Mouse (Mus musculus): ENCODE measurements around the gene Pde4d. TPM values are rescaled to one million over a fixed set of nuclear protein-coding genes. Genes with fewer than 3 reads are reported as not detected.

The Pde4d gene
- total and polyA plus RNA-seq, 3 experiments: 18.5 to 18.8 TPM; not detected in 1

DNA sequence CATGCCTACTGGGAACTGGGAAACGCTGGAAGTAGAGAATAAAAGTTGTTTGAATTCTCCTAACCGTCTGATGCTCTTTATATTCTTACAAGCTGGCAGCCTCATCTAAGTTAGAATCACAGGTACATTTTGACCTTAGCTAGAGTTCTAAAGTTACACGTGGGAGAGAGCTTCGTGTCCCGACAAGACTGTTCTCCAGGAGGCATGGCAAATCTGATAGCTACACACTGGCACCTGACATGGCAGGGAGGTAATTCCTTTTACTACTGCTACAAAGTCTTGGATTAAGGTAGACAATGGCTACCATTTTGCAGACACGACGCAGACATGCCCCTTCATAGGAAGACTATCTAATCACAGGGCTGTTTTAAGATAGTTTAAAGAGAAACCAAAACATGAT, 1435.1 kb downstream of the Pde4d start:
- H3K9ac ChIP-seq (ENCODE audit: control insufficient read depth, low read depth, low read length, poor library complexity, severe bottlenecking): no peak overlapping the region
- no peaks in the 10 kb centered on the region for H3K27me3 ChIP-seq (ENCODE audit: control insufficient read depth in 1 of 2, insufficient read depth in 2 of 2, low read length in 2 of 2)
- H3K36me3 ChIP-seq (ENCODE audit: control insufficient read depth in 1 of 2, insufficient read depth in 2 of 2, low read length in 2 of 2): peaks cover 0 to 18% of the 10 kb centered on the region in 2 experiments; a peak in 2 of 4 replicates
- DNase-seq (ENCODE audit: low read depth, low spot score): no peak
- H3K9me3 ChIP-seq (replicated peaks; ENCODE audit: insufficient read depth, low read length): no peaks in the 10 kb centered on the region
- H3K4me3 ChIP-seq (ENCODE audit: control insufficient read depth in 1 of 2, insufficient read depth in 1 of 2, low read depth in 2 of 2, low read length in 2 of 2): no peak overlapping the region
- TF ChIP-seq CHD2 (IDR thresholded peaks at IDR 0.05; ENCODE audit: low read length) (no peak), NELFE (IDR thresholded peaks at IDR 0.05; ENCODE audit: low read depth, low read length) (no peak), USF1 (IDR thresholded peaks at IDR 0.05; ENCODE audit: low read depth, low read length) (no peak), TBP (IDR thresholded peaks at IDR 0.05; ENCODE audit: low read depth, low read length) (no peak), RAD21 (IDR thresholded peaks at IDR 0.05; ENCODE audit: low read depth, low read length) (no peak), MAFK (IDR thresholded peaks at IDR 0.05; ENCODE audit: borderline replicate concordance, low read depth, low read length) (no peak), CTCF (IDR thresholded peaks at IDR 0.05 in 2 of 3, conservative IDR thresholded peaks at IDR 0.05 in 1 of 3; ENCODE audit: control insufficient read depth in 1 of 3, insufficient read depth in 1 of 3, low read depth in 2 of 3, low read length in 3 of 3, poor library complexity in 1 of 3, severe bottlenecking in 1 of 3) (no peak), ZMIZ1 (IDR thresholded peaks at IDR 0.05; ENCODE audit: low read depth, low read length) (no peak), EP300 (IDR thresholded peaks at IDR 0.05; ENCODE audit: low read depth in 1 of 2, low read length in 2 of 2) (no peak), POLR2AphosphoS5 (IDR thresholded peaks at IDR 0.05; ENCODE audit: borderline replicate concordance, low read depth, low read length) (no peak), GABPA (IDR thresholded peaks at IDR 0.05; ENCODE audit: low read depth, low read length) (no peak), ZKSCAN1 (IDR thresholded peaks at IDR 0.05; ENCODE audit: low read depth, low read length) (no peak), JUND (IDR thresholded peaks at IDR 0.05; ENCODE audit: low read depth, low read length) (no peak), SMC3 (IDR thresholded peaks at IDR 0.05; ENCODE audit: low read depth, low read length) (no peak), SIN3A (IDR thresholded peaks at IDR 0.05; ENCODE audit: low read length) (no peak)
- peaks cover 3% of the 10 kb centered on the region; the same call in 1 of the 2 replicates for H3K79me2 ChIP-seq (ENCODE audit: control insufficient read depth, insufficient read depth, low read length, poor library complexity)
- peaks cover 6 to 13% of the 10 kb centered on the region in 2 experiments; a peak in 3 of 4 replicates for H3K4me1 ChIP-seq (ENCODE audit: control insufficient read depth in 1 of 2, insufficient read depth in 2 of 2, low read length in 2 of 2)
- H3K27ac ChIP-seq (ENCODE audit: control insufficient read depth, low read depth, low read length): no peak overlapping the region

DNA sequence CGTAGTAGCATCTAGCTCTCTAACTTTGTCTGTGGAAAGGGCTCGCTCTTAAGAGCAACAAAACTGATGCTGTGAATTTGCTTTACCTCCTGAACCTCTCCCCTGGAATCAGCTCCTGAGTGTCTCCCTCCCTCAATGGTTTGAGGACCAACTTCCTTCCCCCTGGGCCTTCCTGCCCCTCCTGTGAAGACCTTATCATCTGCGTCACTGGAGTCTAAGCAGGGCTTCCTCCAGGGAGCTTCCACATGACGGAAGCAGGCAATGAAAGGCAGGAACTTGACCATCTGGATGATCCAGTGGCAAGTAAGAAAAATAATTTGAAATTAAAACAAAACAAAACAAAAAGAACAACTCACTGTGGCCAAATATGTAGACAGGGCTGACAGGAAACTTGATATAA, 1438.5 kb downstream of the Pde4d start:
- Histone ChIP-seq H3K36me3 (ENCODE audit: control insufficient read depth in 1 of 2, insufficient read depth in 2 of 2, low read length in 2 of 2) (peaks cover 0 to 14% of the 10 kb centered on the region in 2 experiments; a peak in 2 of 4 replicates), H3K27ac (ENCODE audit: control insufficient read depth, low read depth, low read length) (no peak overlapping the region), H3K27me3 (ENCODE audit: control insufficient read depth in 1 of 2, insufficient read depth in 2 of 2, low read length in 2 of 2) (no peaks in the 10 kb centered on the region), H3K9ac (ENCODE audit: control insufficient read depth, low read depth, low read length, poor library complexity, severe bottlenecking) (no peak overlapping the region), H3K79me2 (ENCODE audit: control insufficient read depth, insufficient read depth, low read length, poor library complexity) (0 out of 2 replicates have a peak, but pooled peaks cover 3% of the 10 kb centered on the region), H3K4me1 (ENCODE audit: control insufficient read depth in 1 of 2, insufficient read depth in 2 of 2, low read length in 2 of 2) (peaks cover 4 to 8% of the 10 kb centered on the region in 2 experiments; a peak in 3 of 4 replicates), H3K9me3 (replicated peaks; ENCODE audit: insufficient read depth, low read length) (no peaks in the 10 kb centered on the region), H3K4me3 (ENCODE audit: control insufficient read depth in 1 of 2, insufficient read depth in 1 of 2, low read depth in 2 of 2, low read length in 2 of 2) (no peak overlapping the region)
- DNase-seq (ENCODE audit: low read depth, low spot score): no peak
- TF ChIP-seq TAL1 (IDR thresholded peaks at IDR 0.05; ENCODE audit: low read length): no peak
- no peak for TF ChIP-seq ZNF384 (IDR thresholded peaks at IDR 0.05; ENCODE audit: low read depth, low read length)
- no peak for TF ChIP-seq MAFK (IDR thresholded peaks at IDR 0.05; ENCODE audit: borderline replicate concordance, low read depth, low read length)
- TF ChIP-seq NRF1 (IDR thresholded peaks at IDR 0.05; ENCODE audit: insufficient read depth, low read depth, low read length, poor library complexity, severe bottlenecking): no peak
- no peak for TF ChIP-seq GATA1 (IDR thresholded peaks at IDR 0.05; ENCODE audit: low read depth, low read length)
- no peak for TF ChIP-seq MAX (IDR thresholded peaks at IDR 0.05; ENCODE audit: low read length)
- TF ChIP-seq BHLHE40 (IDR thresholded peaks at IDR 0.05; ENCODE audit: borderline replicate concordance, low read depth, low read length): no peak
- no peak for TF ChIP-seq ELF1 (IDR thresholded peaks at IDR 0.05; ENCODE audit: low read depth, low read length)
- no peak for TF ChIP-seq ZC3H11A (IDR thresholded peaks at IDR 0.05; ENCODE audit: low read depth, low read length)
- TF ChIP-seq KAT2A (conservative IDR thresholded peaks at IDR 0.05; ENCODE audit: low read depth, low read length): no peak
- no peak for TF ChIP-seq CTCF (IDR thresholded peaks at IDR 0.05 in 2 of 3, conservative IDR thresholded peaks at IDR 0.05 in 1 of 3; ENCODE audit: control insufficient read depth in 1 of 3, insufficient read depth in 1 of 3, low read depth in 2 of 3, low read length in 3 of 3, poor library complexity in 1 of 3, severe bottlenecking in 1 of 3)
- no peak for TF ChIP-seq GABPA (IDR thresholded peaks at IDR 0.05; ENCODE audit: low read depth, low read length)
- no peak for TF ChIP-seq EP300 (IDR thresholded peaks at IDR 0.05; ENCODE audit: low read depth in 1 of 2, low read length in 2 of 2)
- TF ChIP-seq MYC (IDR thresholded peaks at IDR 0.05; ENCODE audit: low read depth, low read length): no peak
- no peak for TF ChIP-seq TBP (IDR thresholded peaks at IDR 0.05; ENCODE audit: low read depth, low read length)
- TF ChIP-seq ETS1 (IDR thresholded peaks at IDR 0.05; ENCODE audit: low read depth, low read length): no peak
- TF ChIP-seq MYB (IDR thresholded peaks at IDR 0.05; ENCODE audit: low read depth, low read length): no peak
- TF ChIP-seq TCF12 (IDR thresholded peaks at IDR 0.05; ENCODE audit: low read depth, low read length): no peak

Data from MEL (cell line).